Mouse (Mus musculus) kidney, adult 9 months (tissue): Measurements from ENCODE around the gene D16Ertd472e.
A peak's percentile ranks its signal among the peaks of the same experiment; 100 is the strongest.

Experiments
- DNase-seq: peaks from one replicate; pipeline ENCODE4 v3.0.0; 2022

D16Ertd472e gene

GRCm38 (mm10) chr16:78576478-78577084 is at the start of gene D16Ertd472e:
D16Ertd472e (minus strand) TSS chr16:78576708.
- peak; percentile 68 for DNase-seq

GRCm38 (mm10) chr16:78622755-78623154 is 46.2 kb upstream of the D16Ertd472e start:
- no peak for DNase-seq

GRCm38 (mm10) chr16:78619386-78619785 is 42.9 kb upstream of the D16Ertd472e start:
- no peak for DNase-seq

GRCm38 (mm10) chr16:78617757-78618532 is 41.4 kb upstream of the D16Ertd472e start:
- DNase-seq: no peak

- DNase-seq: no peak
Observed at GRCm38 (mm10) chr16:78606202-78606601, 29.7 kb upstream of the D16Ertd472e start.

GRCm38 (mm10) chr16:78598919-78599318 is 22.4 kb upstream of the D16Ertd472e start:
- no peak for DNase-seq

- no peak for DNase-seq
Observed at GRCm38 (mm10) chr16:78596381-78596780, 19.9 kb upstream of the D16Ertd472e start.

- no peak for DNase-seq
Observed at GRCm38 (mm10) chr16:78595821-78596220, 19.3 kb upstream of the D16Ertd472e start.

- no peak for DNase-seq
Observed at GRCm38 (mm10) chr16:78594154-78594553, 17.6 kb upstream of the D16Ertd472e start.

GRCm38 (mm10) chr16:78591130-78591529 is 14.6 kb upstream of the D16Ertd472e start:
- no peak for DNase-seq

- DNase-seq: no peak
Observed at GRCm38 (mm10) chr16:78588821-78589220, 12.3 kb upstream of the D16Ertd472e start.

GRCm38 (mm10) chr16:78586621-78587020 is 10.1 kb upstream of the D16Ertd472e start:
- no peak for DNase-seq

GRCm38 (mm10) chr16:78585664-78586397 is 9.3 kb upstream of the D16Ertd472e start:
- DNase-seq: no peak

GRCm38 (mm10) chr16:78585163-78585562 is 8.7 kb upstream of the D16Ertd472e start:
- no peak for DNase-seq

- no peak for DNase-seq
Observed at GRCm38 (mm10) chr16:78583968-78584367, 7.5 kb upstream of the D16Ertd472e start.

- DNase-seq: no peak
Observed at GRCm38 (mm10) chr16:78580387-78580786, 3.9 kb upstream of the D16Ertd472e start.

GRCm38 (mm10) chr16:78579386-78579785 is 2.9 kb upstream of the D16Ertd472e start:
- DNase-seq: no peak

- peak; percentile 33 for DNase-seq
Observed at GRCm38 (mm10) chr16:78577085-78577671, 670 bp upstream of the D16Ertd472e start.

GRCm38 (mm10) chr16:78575852-78576477 is 543 bp downstream of the D16Ertd472e start:
- DNase-seq: no peak

GRCm38 (mm10) chr16:78575190-78575851 is 1.2 kb downstream of the D16Ertd472e start:
- DNase-seq: no peak

GRCm38 (mm10) chr16:78574241-78574640 is 2.3 kb downstream of the D16Ertd472e start:
- no peak for DNase-seq

- DNase-seq: no peak
Observed at GRCm38 (mm10) chr16:78573016-78573415, 3.5 kb downstream of the D16Ertd472e start.
